Mouse (Mus musculus): Measurements from ENCODE around the gene Olfr980. TPM values are rescaled to one million over a fixed set of nuclear protein-coding genes. Genes with fewer than 3 reads are reported as not detected.
"Not testable (repeated sequence)": the region's sequence is repeated elsewhere in the genome, so short reads cannot be mapped to it uniquely, and the experiment has no call there.

Olfr980 gene
- polyA plus RNA-seq (2012; ENCODE audit: insufficient read depth, low replicate concordance) = not detected in 2 replicates

DNA sequence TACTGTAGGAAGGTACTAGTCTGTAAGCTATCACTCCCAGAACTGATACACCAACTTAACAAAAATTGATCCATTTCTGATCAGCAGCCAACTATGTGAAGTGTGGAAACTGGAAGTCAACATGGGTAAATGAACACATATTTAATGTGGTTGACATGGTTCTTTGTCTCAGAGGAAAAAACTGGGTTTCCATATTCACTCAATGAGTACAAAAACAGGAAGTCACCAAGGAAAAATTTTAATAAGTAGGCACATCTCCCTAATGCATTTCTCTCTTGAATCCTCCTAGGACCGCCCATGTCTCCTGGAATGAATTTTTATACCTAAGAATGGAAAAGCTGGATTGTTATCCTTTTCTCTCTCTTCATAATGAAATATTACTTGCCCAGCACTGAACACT lies at the start of gene Olfr980:
TSS of gene Olfr980 (minus strand) at position 101 of the 400 bp plus-strand sequence.
- H3K4me3 ChIP-seq (replicated peaks) = no peak within 1 kb of the TSS

DNA sequence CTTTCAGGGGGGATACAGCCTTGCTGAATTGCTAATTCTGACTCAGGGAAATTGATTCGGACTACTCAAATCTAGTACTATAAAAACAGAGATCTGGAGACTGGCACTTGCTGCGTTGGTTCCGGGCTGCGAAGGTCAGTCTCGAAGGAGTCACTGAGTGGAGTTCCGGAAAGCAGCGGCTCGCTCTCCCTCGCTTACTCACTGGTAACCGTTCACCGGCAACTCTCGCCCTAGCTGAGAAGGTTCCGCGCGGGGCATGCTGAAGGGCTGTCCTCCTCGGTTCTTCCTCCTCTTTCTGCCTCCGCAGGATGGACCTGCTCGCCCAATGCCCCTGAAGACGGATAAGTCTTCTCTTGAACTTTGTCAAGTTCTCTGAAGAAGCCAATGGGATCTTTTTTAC lies 40.8 kb upstream of the Olfr980 start:
- TF ChIP-seq FLI1 (IDR thresholded peaks at IDR 0.05; ENCODE audit: low read length) (no peak), GATA1 (IDR thresholded peaks at IDR 0.05; ENCODE audit: borderline replicate concordance, low read length) (no peak)
- no peaks in the 10 kb centered on the region for H3K4me1 ChIP-seq

More for the DNA sequence above, at the start of gene Olfr980:
- no peaks in the 10 kb centered on the region for H3K9me3 ChIP-seq
- no peaks in the 10 kb centered on the region for H3K27me3 ChIP-seq (replicated peaks)
- TF ChIP-seq GATA1 (IDR thresholded peaks at IDR 0.05; ENCODE audit: borderline replicate concordance, low read length) (no peak), FLI1 (IDR thresholded peaks at IDR 0.05; ENCODE audit: low read length) (no peak)
- H3K36me3 ChIP-seq (replicated peaks; ENCODE audit: low read length) = no peaks in the 10 kb centered on the region
- H3K4me1 ChIP-seq = no peaks in the 10 kb centered on the region

DNA sequence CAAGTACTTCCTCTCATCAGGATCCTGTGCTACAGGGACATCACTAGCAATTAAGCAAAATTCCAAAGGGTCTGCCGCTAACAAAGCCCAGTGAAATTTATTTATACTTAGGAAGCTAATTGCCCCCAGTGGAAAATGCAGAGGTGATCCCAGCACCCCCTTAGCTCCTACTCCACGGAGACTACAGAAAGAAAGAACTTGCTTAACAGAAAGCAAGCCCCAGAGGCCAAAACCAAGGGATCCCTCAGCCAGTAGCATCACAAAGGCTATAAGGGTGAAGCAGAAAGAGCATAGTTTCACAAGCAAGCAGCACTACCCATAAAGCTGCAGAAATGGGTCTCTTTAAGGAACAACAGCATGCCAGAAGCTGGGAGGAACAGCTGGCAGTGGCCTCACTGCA lies 11.8 kb upstream of the Olfr980 start, which contains the start of gene Olfr981:
TSS of gene Olfr981 (plus strand) at position 301 of the 400 bp plus-strand sequence.
- H3K4me3 ChIP-seq (replicated peaks) = no peak within 1 kb of the TSS
- H3K27me3 ChIP-seq (replicated peaks) = no peaks in the 10 kb centered on the region
- H3K36me3 ChIP-seq (replicated peaks; ENCODE audit: low read length) = no peaks in the 10 kb centered on the region
- TF ChIP-seq FLI1 (IDR thresholded peaks at IDR 0.05; ENCODE audit: low read length) (no peak), GATA1 (IDR thresholded peaks at IDR 0.05; ENCODE audit: borderline replicate concordance, low read length) (no peak)
- peaks cover 9% of the 10 kb centered on the region; the same call in 1 of the 2 replicates for H3K9me3 ChIP-seq
- no peaks in the 10 kb centered on the region for H3K4me1 ChIP-seq

More for the DNA sequence above, 40.8 kb upstream of the Olfr980 start:
- Histone ChIP-seq H3K27me3 (replicated peaks) (no peaks in the 10 kb centered on the region), H3K4me3 (replicated peaks) (no peak overlapping the region), H3K36me3 (replicated peaks; ENCODE audit: low read length) (no peaks in the 10 kb centered on the region), H3K9me3 (peaks cover 8% of the 10 kb centered on the region)

DNA sequence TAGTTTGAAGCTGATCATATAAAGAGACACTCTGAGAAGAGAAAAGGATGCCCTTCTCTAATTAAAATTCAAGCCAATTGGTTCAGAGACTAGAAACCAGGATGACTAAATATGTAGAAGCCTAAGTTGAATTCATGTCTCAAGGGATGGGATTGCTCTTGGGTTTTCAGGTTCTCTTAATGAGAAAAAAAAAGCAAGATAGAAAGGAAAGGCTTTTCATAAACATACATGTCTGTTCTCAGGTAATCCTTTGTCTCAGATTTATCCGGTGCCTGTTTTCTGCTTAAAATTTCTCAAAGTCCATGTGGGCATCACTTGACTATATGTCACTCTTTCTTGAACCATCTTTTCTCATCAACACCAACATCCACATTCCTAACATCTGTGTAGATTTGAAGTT lies 6.0 kb downstream of the Olfr980 start, which contains the start of gene Olfr979:
TSS of gene Olfr979 (minus strand) at position 101 of the 400 bp plus-strand sequence.
- H3K4me3 ChIP-seq (replicated peaks) = no peak within 1 kb of the TSS
- TF ChIP-seq FLI1 (IDR thresholded peaks at IDR 0.05; ENCODE audit: low read length) = no peak
- no peak for TF ChIP-seq GATA1 (IDR thresholded peaks at IDR 0.05; ENCODE audit: borderline replicate concordance, low read length)
- H3K4me1 ChIP-seq = no peaks in the 10 kb centered on the region
- H3K27me3 ChIP-seq (replicated peaks) = no peaks in the 10 kb centered on the region
- H3K36me3 ChIP-seq (replicated peaks; ENCODE audit: low read length) = no peaks in the 10 kb centered on the region
- H3K9me3 ChIP-seq = no peaks in the 10 kb centered on the region

DNA sequence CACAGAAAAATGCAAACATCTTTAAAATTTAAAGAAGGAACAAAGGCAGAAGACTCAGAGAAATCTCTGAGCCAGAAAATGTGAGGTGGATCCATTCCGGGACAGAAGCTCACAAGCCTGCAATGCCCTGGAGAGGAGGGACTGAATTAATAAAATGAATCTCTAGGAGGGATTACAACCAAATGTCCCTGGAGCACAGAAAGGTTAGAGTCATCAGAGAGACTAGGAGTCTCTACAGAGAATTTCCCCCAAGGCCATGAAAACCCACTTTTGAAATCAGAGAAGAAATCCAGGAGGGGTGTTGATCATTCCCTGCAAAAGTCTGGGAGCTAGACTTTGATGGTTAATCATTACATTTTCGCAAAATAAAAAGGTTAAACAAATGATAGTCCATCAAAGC lies 17.6 kb downstream of the Olfr980 start, which contains the start of gene Olfr978:
TSS of gene Olfr978 (plus strand) at position 301 of the 400 bp plus-strand sequence.
- Histone ChIP-seq H3K4me3 (replicated peaks) (no peak within 1 kb of the TSS), H3K9me3 (no peaks in the 10 kb centered on the region), H3K4me1 (no peaks in the 10 kb centered on the region), H3K27me3 (replicated peaks) (no peaks in the 10 kb centered on the region), H3K36me3 (replicated peaks; ENCODE audit: low read length) (no peaks in the 10 kb centered on the region)
- TF ChIP-seq GATA1 (IDR thresholded peaks at IDR 0.05; ENCODE audit: borderline replicate concordance, low read length) = no peak
- no peak for TF ChIP-seq FLI1 (IDR thresholded peaks at IDR 0.05; ENCODE audit: low read length)

DNA sequence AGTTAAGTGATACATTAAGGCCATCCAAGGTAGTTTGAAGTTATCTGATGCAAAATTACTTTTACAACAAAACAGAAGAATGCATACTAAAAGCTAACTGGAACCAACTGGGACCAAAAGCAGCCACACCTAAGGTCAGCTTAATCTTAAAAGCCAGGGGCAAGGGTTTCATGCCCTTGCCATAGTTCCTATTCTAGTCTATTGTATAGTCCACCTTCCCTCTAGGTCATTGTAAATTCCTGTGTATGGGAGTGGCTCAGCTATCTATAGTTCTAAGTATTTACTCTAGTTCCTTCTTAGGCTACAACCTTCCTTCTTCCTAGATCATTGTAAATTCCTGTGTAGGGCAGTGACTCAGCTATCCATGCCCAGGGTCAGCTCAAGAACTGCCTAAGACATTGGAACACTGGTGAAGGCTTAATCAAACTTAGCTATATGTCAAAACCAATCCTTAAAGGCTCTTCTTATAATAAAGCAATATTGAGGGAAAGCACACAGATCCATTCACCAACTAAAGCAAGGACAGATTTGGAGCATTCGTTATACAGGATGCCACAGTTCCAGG lies 32.7 kb downstream of the Olfr980 start:
- H3K9me3 ChIP-seq; H3K27me3 ChIP-seq (replicated peaks); H3K4me3 ChIP-seq (replicated peaks); H3K4me1 ChIP-seq; H3K36me3 ChIP-seq (replicated peaks; ENCODE audit: low read length): not testable (repeated sequence)

DNA sequence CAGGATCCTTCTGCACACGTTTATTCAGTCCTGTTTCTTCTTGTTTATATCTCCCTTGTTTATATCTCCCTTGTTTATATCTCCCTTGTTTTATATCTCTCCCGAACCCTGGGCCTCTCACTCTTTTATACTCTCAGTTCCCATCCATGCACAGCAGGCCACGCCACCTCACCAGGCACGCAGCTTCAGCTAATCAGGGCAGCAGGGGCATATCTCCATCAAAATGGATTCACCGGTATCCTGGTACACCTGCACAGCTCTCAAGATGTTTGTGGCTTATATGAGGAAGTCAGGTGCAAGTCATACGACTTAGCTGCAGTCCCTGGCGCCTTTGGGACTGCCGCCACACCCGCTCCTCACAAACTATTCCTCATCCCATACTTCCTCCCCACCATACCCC lies 48.3 kb downstream of the Olfr980 start, which contains the start of gene Olfr976:
TSS of gene Olfr976 (minus strand) at position 101 of the 400 bp plus-strand sequence.
- not testable (repeated sequence) for H3K36me3 ChIP-seq (replicated peaks; ENCODE audit: low read length); H3K9me3 ChIP-seq; H3K4me3 ChIP-seq (replicated peaks); H3K27me3 ChIP-seq (replicated peaks); H3K4me1 ChIP-seq

Other genes starting within 250 kb of the Olfr980 start
- 0.09 TPM in 1 of 2 replicates, not detected in the other for gene Olfr968, start 226.3 kb downstream of the Olfr980 start, polyA plus RNA-seq (2012; ENCODE audit: insufficient read depth, low replicate concordance)
- gene Olfr969, start 218.6 kb downstream of the Olfr980 start, polyA plus RNA-seq (2012; ENCODE audit: insufficient read depth, low replicate concordance) = not detected in 2 replicates
- not detected in 2 replicates for gene Olfr970, start 200.7 kb downstream of the Olfr980 start, polyA plus RNA-seq (2012; ENCODE audit: insufficient read depth, low replicate concordance)
- not detected in 2 replicates for gene Olfr971, start 172.7 kb downstream of the Olfr980 start, polyA plus RNA-seq (2012; ENCODE audit: insufficient read depth, low replicate concordance)
- not detected in 2 replicates for gene Olfr972, start 143.2 kb downstream of the Olfr980 start, polyA plus RNA-seq (2012; ENCODE audit: insufficient read depth, low replicate concordance)
- not detected in 2 replicates for gene Olfr229, start 102.2 kb downstream of the Olfr980 start, polyA plus RNA-seq (2012; ENCODE audit: insufficient read depth, low replicate concordance)
- gene Olfr974, start 72.1 kb downstream of the Olfr980 start, polyA plus RNA-seq (2012; ENCODE audit: insufficient read depth, low replicate concordance) = not detected in 2 replicates
- not detected in 2 replicates for gene Olfr975, start 57.5 kb downstream of the Olfr980 start, polyA plus RNA-seq (2012; ENCODE audit: insufficient read depth, low replicate concordance)
- not detected in 2 replicates for gene Olfr976, start 48.4 kb downstream of the Olfr980 start, polyA plus RNA-seq (2012; ENCODE audit: insufficient read depth, low replicate concordance)
- gene Olfr978, start 17.5 kb downstream of the Olfr980 start, polyA plus RNA-seq (2012; ENCODE audit: insufficient read depth, low replicate concordance) = not detected in 2 replicates
- not detected in 2 replicates for gene Olfr979, start 6.1 kb downstream of the Olfr980 start, polyA plus RNA-seq (2012; ENCODE audit: insufficient read depth, low replicate concordance)
- 0.39 TPM in 1 of 2 replicates, not detected in the other for gene Olfr981, start 11.9 kb upstream of the Olfr980 start, polyA plus RNA-seq (2012; ENCODE audit: insufficient read depth, low replicate concordance)
- gene Olfr982, start 64.2 kb upstream of the Olfr980 start, polyA plus RNA-seq (2012; ENCODE audit: insufficient read depth, low replicate concordance) = not detected in 2 replicates
- not detected in 2 replicates for gene Olfr983, start 84.0 kb upstream of the Olfr980 start, polyA plus RNA-seq (2012; ENCODE audit: insufficient read depth, low replicate concordance)
- not detected in 2 replicates for gene Olfr984, start 104.6 kb upstream of the Olfr980 start, polyA plus RNA-seq (2012; ENCODE audit: insufficient read depth, low replicate concordance)
- not detected in 2 replicates for gene Olfr985, start 120.6 kb upstream of the Olfr980 start, polyA plus RNA-seq (2012; ENCODE audit: insufficient read depth, low replicate concordance)
- gene Tmem225, start 138.5 kb upstream of the Olfr980 start, polyA plus RNA-seq (2012; ENCODE audit: insufficient read depth, low replicate concordance) = not detected in 2 replicates
- gene Olfr986, start 171.3 kb upstream of the Olfr980 start, polyA plus RNA-seq (2012; ENCODE audit: insufficient read depth, low replicate concordance) = not detected in 2 replicates
- 0.17 TPM in 1 of 2 replicates, not detected in the other for gene Zfp202, start 182.7 kb upstream of the Olfr980 start, polyA plus RNA-seq (2012; ENCODE audit: insufficient read depth, low replicate concordance)

Measured in megakaryocyte, embryonic 14.5 days (primary cell).